In genomic region chr10:18370475-18371286, GRCm38 (mm10) we compare ENCODE assay signal across 9 mouse cellular contexts. TPM values are rescaled to one million over a fixed set of nuclear protein-coding genes. Genes with fewer than 3 reads are reported as not detected.
DNase-seq lines count a peak whose midpoint lies in the region; ATAC-seq lines count a peak whose summit lies in the region.
"Had no signal": no experiment of that assay in that cellular context is flagged by ENCODE, and none has a peak within 500 bp of the region (broad histone marks: within the 10 kb centered on the region; RNA-seq: fewer than 3 reads in every experiment).

No protein-coding gene starts in this region.

- no peak for DNase-seq in lung, postnatal 10 days
- DNase-seq in urinary bladder, postnatal 14 days (ENCODE audit: low spot score) = peak; percentile 75
- no peak for DNase-seq in layer of hippocampus, adult 18-20 months (ENCODE audit: low spot score in 2 of 2)
- no peak for DNase-seq in cerebellum, adult 8-10 months
- no peak for DNase-seq in lung, adult 18-20 months

- no peaks in the 10 kb centered on the region for H3K27me3 ChIP-seq in lung, embryonic 16.5 days (ENCODE audit: control insufficient read depth, insufficient read depth, low read depth, low read length)
- H3K27me3 ChIP-seq in hindbrain, embryonic 15.5 days = no peaks in the 10 kb centered on the region
- no peaks in the 10 kb centered on the region for H3K27me3 ChIP-seq in limb, embryonic 15.5 days

- peaks cover 6% of the 10 kb centered on the region for H3K4me1 ChIP-seq in lung, embryonic 16.5 days (replicated peaks; ENCODE audit: control insufficient read depth, insufficient read depth, low read length)
- peaks cover 10% of the 10 kb centered on the region; the same call in 1 of the 2 replicates for H3K4me1 ChIP-seq in hindbrain, embryonic 15.5 days (replicated peaks)
- H3K4me1 ChIP-seq in limb, embryonic 15.5 days = peaks cover 17% of the 10 kb centered on the region

- no peaks in the 10 kb centered on the region for H3K9me3 ChIP-seq in lung, embryonic 16.5 days (ENCODE audit: control insufficient read depth, low read length)
- no peaks in the 10 kb centered on the region for H3K9me3 ChIP-seq in hindbrain, embryonic 15.5 days
- no peaks in the 10 kb centered on the region for H3K9me3 ChIP-seq in limb, embryonic 15.5 days

- no peak overlapping the region for H3K4me2 ChIP-seq in lung, embryonic 16.5 days (ENCODE audit: low read depth, low read length)
- H3K4me2 ChIP-seq in hindbrain, embryonic 15.5 days = no peak overlapping the region
- H3K4me2 ChIP-seq in limb, embryonic 15.5 days = no peak overlapping the region

- H3K4me3 ChIP-seq in lung, embryonic 16.5 days (ENCODE audit: low read length) = no peak overlapping the region
- H3K4me3 ChIP-seq in hindbrain, embryonic 15.5 days = no peak overlapping the region
- H3K4me3 ChIP-seq in limb, embryonic 15.5 days = no peak overlapping the region
- H3K4me3 ChIP-seq: myocyte had no signal

- peak; percentile 60 for ATAC-seq in lung, embryonic 16.5 days (ENCODE audit: low read depth)
- peak; percentile 42; the same call in 1 of the 2 replicates for ATAC-seq in hindbrain, embryonic 15.5 days (ENCODE audit: low FRiP score, low read depth)
- ATAC-seq in limb, embryonic 15.5 days (ENCODE audit: insufficient number of reproducible peaks, low FRiP score, low TSS enrichment, low read depth) = no peak

- H3K9ac ChIP-seq in lung, embryonic 16.5 days (ENCODE audit: low read length) = no peak overlapping the region
- H3K9ac ChIP-seq in hindbrain, embryonic 15.5 days = no peak overlapping the region
- no peak overlapping the region for H3K9ac ChIP-seq in limb, embryonic 15.5 days

- WGBS in lung, embryonic 16.5 days = 23% methylated on average over 17 of the region's 17 CpGs
- 28% methylated on average over 17 of the region's 17 CpGs for WGBS in hindbrain, embryonic 15.5 days
- WGBS in limb, embryonic 15.5 days = 32% methylated on average over 17 of the region's 17 CpGs

- H3K27ac ChIP-seq in lung, embryonic 16.5 days (ENCODE audit: low read length) = no peak overlapping the region
- no peak overlapping the region for H3K27ac ChIP-seq in hindbrain, embryonic 15.5 days (replicated peaks)
- H3K27ac ChIP-seq in limb, embryonic 15.5 days = peak overlapping the region; percentile 43; the same call in 1 of the 2 replicates

- H3K36me3 ChIP-seq in lung, embryonic 16.5 days (ENCODE audit: control insufficient read depth, insufficient read depth, low read length) = no peaks in the 10 kb centered on the region
- H3K36me3 ChIP-seq in hindbrain, embryonic 15.5 days = no peaks in the 10 kb centered on the region
- no peaks in the 10 kb centered on the region for H3K36me3 ChIP-seq in limb, embryonic 15.5 days

RNA-seq across cellular contexts. Expression of gene Nhsl1, which starts 51.9 kb away (rescaled TPM):
- 4.4 and 4.6 TPM in 2 replicates for polyA plus RNA-seq in lung, embryonic 16.5 days (2015; fragmentation: Nextera tagmentation; extraction: Ambion mirVana)
- 15.0 and 15.6 TPM in 2 replicates for polyA plus RNA-seq in hindbrain, embryonic 15.5 days (2015; fragmentation: Nextera tagmentation; extraction: Ambion mirVana)
- 11.2 and 11.5 TPM in 2 replicates for polyA plus RNA-seq in limb, embryonic 15.5 days (2015; fragmentation: Nextera tagmentation; extraction: Ambion mirVana)
- total RNA-seq in layer of hippocampus, adult 18-20 months (2021) = 10 to 100 TPM; 43.8 to 45.4 TPM
